Mouse (Mus musculus) liver, adult 2 months (tissue): ENCODE data around the gene Phip.

Source experiments
- CTCF ChIP-seq: fragments of 200-500 bp; IDR thresholded peaks from 2 replicates; pipeline ENCODE4 v1.5.1; 2011; ENCODE audit warnings: low read depth, low read length, control low read depth
- POLR2A ChIP-seq: fragments of 200-500 bp; IDR thresholded peaks from 2 replicates; pipeline ENCODE4 v1.6.1; 2011; ENCODE audit warnings: low read length, control low read depth; ENCODE audit not compliant: insufficient read depth; ENCODE audit errors: extremely low read depth

DNA sequence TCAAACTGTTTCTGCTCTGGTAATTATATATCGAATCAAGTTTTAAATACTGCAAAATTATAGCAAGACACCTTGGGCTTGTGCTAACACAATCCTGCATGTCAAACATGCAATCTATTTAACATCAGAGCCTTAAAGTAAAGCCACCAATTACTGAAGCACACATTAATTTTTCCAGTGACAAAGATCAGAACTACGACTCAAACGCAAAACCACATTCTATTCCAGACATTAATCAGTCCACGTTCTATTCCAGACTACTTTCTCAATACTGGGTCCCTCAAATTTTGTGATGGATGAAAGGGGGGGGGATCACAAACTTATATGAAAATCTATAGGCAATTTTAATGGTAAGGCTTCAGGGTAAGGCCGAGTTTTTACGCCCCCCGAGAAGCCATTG is 68.1 kb downstream of the Phip start:
- TF ChIP-seq CTCF: no peak
- TF ChIP-seq POLR2A: no peak
